Mouse (Mus musculus) megakaryocyte, embryonic 14.5 days (primary cell): ENCODE results near the gene Oma1. TPM values are rescaled to one million over a fixed set of nuclear protein-coding genes. Genes with fewer than 3 reads are reported as not detected.

Source experiments
- H3K27me3 ChIP-seq: replicated peaks from 2 replicates; pipeline ENCODE3; 2012; ENCODE audit warnings: inconsistent platforms
- H3K36me3 ChIP-seq: replicated peaks from 2 replicates; pipeline ENCODE3; 2012; ENCODE audit warnings: low read length, inconsistent platforms, mixed read lengths
- H3K4me1 ChIP-seq: 2 replicates; pipeline ENCODE4 v1.6.1; 2012; ENCODE audit warnings: inconsistent platforms
- H3K4me3 ChIP-seq: replicated peaks from 2 replicates; pipeline ENCODE3; 2012; ENCODE audit warnings: moderate library complexity, mild to moderate bottlenecking, inconsistent platforms
- H3K9me3 ChIP-seq: 2 replicates; pipeline ENCODE4 v1.6.1; 2012; ENCODE audit warnings: inconsistent platforms
- FLI1 ChIP-seq: IDR thresholded peaks from 2 replicates; pipeline ENCODE4 v1.6.1; 2012; ENCODE audit warnings: low read length, inconsistent platforms, mixed read lengths
- GATA1 ChIP-seq: IDR thresholded peaks from 3 replicates; pipeline ENCODE4 v1.6.1; 2012; ENCODE audit warnings: mixed read lengths, low read length, inconsistent platforms, borderline replicate concordance
- polyA plus RNA-seq: library from polyadenylated mRNA; stranded (reverse); fragments of >175 nt; gene quantifications from 2 replicates; pipeline ENCODE4 v1.2.3, GENCODE M21; 2012; ENCODE audit warnings: low replicate concordance; ENCODE audit not compliant: insufficient read depth

The Oma1 gene
- polyA plus RNA-seq, 1 experiment: 0.55 TPM

DNA sequence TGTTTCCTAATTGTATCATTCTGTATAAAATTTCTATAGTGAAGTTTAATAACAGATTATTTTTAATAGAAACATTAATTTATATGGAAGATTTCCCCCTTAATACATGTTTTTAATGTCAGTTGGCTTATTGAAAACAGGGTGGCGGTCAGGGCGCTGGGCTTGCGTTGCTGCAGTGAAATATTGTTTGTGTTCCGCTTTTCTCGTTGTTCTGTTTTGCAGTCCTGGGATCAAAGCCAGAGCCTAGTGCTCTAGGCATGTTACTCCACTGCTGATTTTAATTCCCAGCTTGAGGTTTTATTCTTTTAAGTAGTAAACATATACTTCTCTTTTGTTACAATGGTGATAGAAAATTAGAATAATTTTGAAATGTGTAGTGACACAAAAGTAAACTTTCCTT is 39.3 kb downstream of the Oma1 start:
- no peaks in the 10 kb centered on the region for H3K9me3 ChIP-seq
- peaks cover 23% of the 10 kb centered on the region for H3K36me3 ChIP-seq
- TF ChIP-seq FLI1 (no peak), GATA1 (no peak)
- H3K4me3 ChIP-seq: no peak overlapping the region
- no peaks in the 10 kb centered on the region for H3K27me3 ChIP-seq
- peaks cover 8% of the 10 kb centered on the region; the same call in 1 of the 2 replicates for H3K4me1 ChIP-seq

DNA sequence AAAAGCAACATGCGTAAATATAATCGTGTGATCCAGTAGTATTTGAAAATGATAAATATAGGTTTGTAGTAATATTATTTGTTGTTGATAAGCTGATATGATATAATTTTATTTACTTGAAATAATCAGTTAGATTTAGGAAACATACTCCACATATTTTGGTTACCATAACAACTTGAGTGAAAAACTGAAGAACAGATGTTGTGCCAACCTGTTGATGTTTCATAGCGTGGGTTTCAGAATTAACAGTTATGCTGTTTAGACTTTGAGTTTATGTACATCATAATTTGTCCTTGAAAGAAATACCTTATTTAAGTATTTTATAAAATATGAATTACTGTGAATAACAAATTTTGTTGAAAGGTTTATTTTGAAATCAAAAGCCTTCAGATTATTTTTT is 43.8 kb downstream of the Oma1 start:
- Histone ChIP-seq H3K4me3 (no peak overlapping the region), H3K27me3 (no peaks in the 10 kb centered on the region), H3K4me1 (peaks cover 6% of the 10 kb centered on the region; the same call in 1 of the 2 replicates), H3K36me3 (peaks cover 29% of the 10 kb centered on the region), H3K9me3 (no peaks in the 10 kb centered on the region)
- TF ChIP-seq FLI1: no peak
- no peak for TF ChIP-seq GATA1

DNA sequence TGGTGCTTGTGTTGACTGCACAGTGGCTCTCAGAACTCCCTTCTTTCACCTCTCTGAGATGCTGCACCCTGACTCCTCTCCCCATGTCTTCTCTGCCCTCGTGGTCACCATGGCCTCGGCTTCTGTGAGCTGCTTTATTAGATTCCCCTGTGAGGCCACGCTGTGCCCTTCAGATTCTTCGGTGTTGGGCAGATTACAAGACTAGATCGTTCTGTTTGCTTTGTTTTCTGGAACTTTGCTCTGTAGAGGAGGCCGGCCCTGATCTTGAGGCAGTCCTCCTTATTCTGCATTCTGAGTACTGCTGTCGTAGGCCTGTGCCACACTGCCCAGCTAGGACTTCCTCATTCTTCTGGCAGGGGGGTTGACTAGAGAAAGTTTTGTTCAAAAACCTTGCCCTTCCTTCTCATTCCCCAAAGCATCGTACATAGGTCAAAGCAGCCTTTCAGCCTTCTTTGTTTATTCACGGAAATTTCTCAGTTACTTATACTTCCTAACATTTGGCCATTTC is 45.4 kb downstream of the Oma1 start:
- H3K4me1 ChIP-seq: peaks cover 6% of the 10 kb centered on the region; the same call in 1 of the 2 replicates
- H3K9me3 ChIP-seq: no peaks in the 10 kb centered on the region
- H3K4me3 ChIP-seq: no peak overlapping the region
- no peaks in the 10 kb centered on the region for H3K27me3 ChIP-seq
- peaks cover 25% of the 10 kb centered on the region for H3K36me3 ChIP-seq
- TF ChIP-seq FLI1: no peak
- no peak for TF ChIP-seq GATA1

DNA sequence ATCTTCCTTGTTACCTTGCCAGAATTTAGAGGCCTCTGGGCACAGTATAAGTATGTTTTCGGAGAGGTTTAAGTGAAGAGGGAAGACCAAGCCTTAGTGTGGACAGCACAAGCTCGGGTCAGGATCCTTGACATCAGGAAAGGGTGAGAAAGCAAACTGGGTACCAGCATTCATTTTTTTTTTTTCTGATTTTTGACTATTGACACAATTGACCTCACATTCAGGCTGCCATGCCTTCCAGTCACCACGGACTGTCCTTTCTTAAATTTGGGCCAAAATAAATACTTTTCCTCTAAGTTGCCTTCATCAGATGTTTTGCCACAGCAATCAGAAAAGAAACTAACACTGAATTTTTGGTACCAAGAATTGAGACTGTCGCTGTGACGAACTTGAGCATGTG is 68.6 kb downstream of the Oma1 start:
- no peaks in the 10 kb centered on the region for H3K27me3 ChIP-seq
- H3K9me3 ChIP-seq: peaks cover 20% of the 10 kb centered on the region
- H3K36me3 ChIP-seq: no peaks in the 10 kb centered on the region
- no peak for TF ChIP-seq GATA1
- TF ChIP-seq FLI1: no peak
- H3K4me1 ChIP-seq: no peaks in the 10 kb centered on the region
- no peak overlapping the region for H3K4me3 ChIP-seq

DNA sequence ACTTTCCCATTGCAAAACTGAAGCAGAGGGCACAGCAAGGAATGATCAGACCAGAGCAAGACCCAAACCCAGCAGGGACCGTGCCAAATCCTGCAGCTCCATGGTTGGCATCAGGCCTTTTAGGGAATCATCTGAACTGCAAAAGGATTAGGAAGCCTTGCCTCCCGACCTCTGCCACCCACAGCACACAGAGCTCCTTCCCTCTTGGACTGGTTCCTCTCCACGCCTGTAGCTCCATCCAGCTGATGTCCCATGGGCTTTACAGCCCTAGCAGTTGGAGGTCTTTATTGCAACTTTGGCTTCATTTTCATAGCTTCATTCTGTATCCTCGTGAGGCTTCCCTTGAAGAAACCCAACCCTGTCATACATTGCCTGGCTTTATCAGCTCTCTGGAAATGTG is 71.4 kb downstream of the Oma1 start:
- TF ChIP-seq GATA1 (no peak), FLI1 (no peak)

DNA sequence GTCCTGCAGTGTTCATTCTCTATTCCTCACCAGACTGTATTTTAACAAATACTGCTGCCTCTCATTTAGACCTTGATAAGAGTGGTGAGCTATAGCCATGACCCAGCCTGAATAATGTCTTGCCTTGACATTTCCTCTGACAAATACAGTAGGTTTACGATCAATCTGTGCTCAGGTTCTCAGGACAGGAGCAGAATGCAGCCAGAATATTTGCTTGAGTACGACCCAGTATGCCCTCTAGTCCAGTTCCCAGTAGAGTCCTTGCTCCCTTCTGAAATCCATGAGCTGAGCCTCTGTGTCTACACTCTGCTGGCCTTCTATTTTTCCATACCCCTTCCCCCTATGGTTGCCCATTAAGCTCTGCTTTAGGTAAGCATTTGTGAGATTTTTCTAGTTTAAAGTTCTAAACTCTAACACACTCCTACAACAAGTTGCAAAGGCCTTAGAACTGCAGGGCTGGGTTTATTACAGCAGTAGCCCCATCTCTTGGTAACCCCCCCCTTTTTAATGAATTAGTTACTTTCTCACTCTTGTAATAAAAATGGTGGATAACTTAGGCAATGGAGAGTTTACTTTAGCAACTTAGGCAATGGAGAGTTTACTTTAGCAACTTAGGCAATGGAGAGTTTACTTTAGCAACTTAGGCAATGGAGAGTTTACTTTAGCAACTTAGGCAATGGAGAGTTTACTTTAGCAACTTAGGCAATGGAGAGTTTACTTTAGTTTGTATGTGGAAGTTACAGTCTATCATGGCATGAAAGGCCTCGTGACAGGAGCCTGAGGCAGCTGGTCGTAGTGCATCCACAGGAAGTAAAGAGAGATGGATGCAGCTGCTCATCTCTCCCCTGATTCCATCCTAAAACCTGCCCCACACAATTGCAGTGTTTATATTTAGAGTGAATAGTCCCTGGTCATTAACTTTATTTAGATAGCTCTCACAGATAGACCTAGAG is 72.5 kb downstream of the Oma1 start:
- peaks cover 34% of the 10 kb centered on the region for H3K9me3 ChIP-seq
- H3K27me3 ChIP-seq: no peaks in the 10 kb centered on the region
- H3K4me3 ChIP-seq: no peak overlapping the region
- no peaks in the 10 kb centered on the region for H3K4me1 ChIP-seq
- H3K36me3 ChIP-seq: no peaks in the 10 kb centered on the region
- TF ChIP-seq FLI1 (no peak), GATA1 (no peak)

More for the DNA sequence above, 71.4 kb downstream of the Oma1 start:
- no peaks in the 10 kb centered on the region for H3K27me3 ChIP-seq
- H3K4me3 ChIP-seq: no peak overlapping the region
- no peaks in the 10 kb centered on the region for H3K36me3 ChIP-seq
- H3K4me1 ChIP-seq: no peaks in the 10 kb centered on the region
- peaks cover 30% of the 10 kb centered on the region for H3K9me3 ChIP-seq

DNA sequence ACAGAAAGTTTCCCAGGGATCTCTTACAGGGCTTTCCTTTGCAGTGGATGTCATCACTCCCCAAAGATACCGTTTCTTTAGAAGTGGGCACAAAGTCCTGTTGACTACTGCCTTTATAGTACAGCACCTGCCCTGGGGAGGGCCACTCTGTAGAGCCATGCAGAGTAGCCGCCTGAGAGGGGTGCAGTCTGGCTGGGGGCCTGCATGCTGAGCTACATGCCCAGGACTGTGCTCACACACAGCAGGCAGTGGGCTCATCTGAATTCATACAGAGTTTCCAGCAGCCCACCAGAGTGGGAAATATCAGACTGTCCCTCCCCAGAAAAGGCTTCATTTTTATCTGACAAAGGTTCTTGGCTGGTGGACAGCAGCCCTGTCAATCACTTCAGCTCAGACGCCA is 73.7 kb downstream of the Oma1 start:
- H3K4me1 ChIP-seq: no peaks in the 10 kb centered on the region
- no peaks in the 10 kb centered on the region for H3K27me3 ChIP-seq
- H3K9me3 ChIP-seq: peaks cover 33% of the 10 kb centered on the region
- no peaks in the 10 kb centered on the region for H3K36me3 ChIP-seq
- H3K4me3 ChIP-seq: no peak overlapping the region
- TF ChIP-seq GATA1 (no peak), FLI1 (no peak)

DNA sequence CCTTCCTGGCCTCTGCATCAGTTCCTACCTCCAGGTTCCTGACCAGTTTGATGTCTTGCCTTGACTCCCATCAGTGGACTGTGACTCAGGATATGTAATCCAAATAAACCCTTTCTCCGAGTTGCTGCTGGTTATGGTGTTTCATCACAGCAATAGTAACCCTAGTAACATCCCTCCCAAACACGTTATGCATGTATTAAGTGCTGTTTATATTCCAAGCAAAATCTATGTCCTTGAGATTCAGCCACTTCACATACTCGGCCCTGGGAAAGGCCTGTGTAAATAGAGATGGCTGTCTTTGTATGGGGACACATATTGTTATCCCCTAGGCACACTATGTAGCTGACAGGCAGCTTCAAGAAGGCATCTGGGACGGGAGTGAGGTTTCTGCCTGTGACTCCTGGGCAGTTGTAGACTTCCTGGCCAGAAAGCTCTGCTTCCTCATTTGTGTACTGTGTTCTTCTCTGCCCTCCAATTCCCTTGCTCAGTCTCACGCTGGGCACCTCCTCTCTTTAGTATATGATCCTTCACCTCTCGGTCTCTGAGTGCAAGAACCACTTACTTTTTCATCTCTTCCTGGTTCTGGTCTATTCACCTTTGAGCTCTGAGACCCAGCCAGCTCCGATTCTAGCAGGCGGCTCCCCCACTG is 75.0 kb downstream of the Oma1 start:
- no peak for TF ChIP-seq GATA1
- TF ChIP-seq FLI1: no peak
- no peaks in the 10 kb centered on the region for H3K4me1 ChIP-seq
- no peaks in the 10 kb centered on the region for H3K27me3 ChIP-seq
- H3K36me3 ChIP-seq: no peaks in the 10 kb centered on the region
- H3K4me3 ChIP-seq: no peak overlapping the region
- H3K9me3 ChIP-seq: peaks cover 26% of the 10 kb centered on the region

DNA sequence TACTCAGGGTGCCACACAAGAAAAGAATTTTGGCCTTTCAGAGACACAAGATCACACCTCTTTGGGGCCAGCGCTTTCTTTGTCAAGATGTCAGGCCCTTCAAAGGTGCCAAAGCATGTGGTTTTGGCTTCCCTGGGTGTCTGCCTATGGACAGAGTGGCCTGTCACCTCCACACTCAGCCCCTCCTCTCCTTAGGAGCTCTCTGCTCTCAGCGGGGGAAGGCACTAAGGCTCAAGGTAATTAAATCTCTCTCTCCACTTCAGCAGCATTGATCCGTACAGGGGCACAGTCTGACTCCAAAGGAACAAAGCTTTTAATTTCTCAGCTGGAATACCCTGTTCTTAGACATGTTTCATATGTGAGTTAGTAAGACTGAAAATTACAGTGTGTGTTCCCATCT is 76.0 kb downstream of the Oma1 start:
- no peaks in the 10 kb centered on the region for H3K27me3 ChIP-seq
- TF ChIP-seq FLI1 (no peak), GATA1 (no peak)
- H3K4me3 ChIP-seq: no peak overlapping the region
- H3K9me3 ChIP-seq: peaks cover 22% of the 10 kb centered on the region
- H3K36me3 ChIP-seq: no peaks in the 10 kb centered on the region
- H3K4me1 ChIP-seq: no peaks in the 10 kb centered on the region

DNA sequence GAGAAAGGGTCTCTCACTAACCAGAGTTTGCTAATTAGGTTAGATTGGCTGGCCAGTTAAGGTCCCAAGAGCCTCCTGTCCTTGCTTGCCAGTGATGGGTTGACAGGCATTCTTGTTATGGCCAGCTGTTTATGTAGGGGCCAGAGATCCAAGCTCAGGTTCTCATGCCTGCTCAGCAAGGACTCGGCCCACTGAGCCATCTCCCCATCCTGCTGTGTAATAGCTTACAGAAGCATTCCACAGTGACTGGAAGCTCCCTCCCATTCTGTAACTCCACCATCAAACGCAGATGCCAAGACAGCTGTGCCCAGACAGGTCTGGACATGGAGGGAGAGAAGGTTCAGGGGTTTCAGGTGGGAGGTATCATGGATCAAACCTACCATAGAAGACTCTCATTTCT is 76.9 kb downstream of the Oma1 start:
- Histone ChIP-seq H3K36me3 (no peaks in the 10 kb centered on the region), H3K9me3 (peaks cover 20% of the 10 kb centered on the region), H3K4me1 (no peaks in the 10 kb centered on the region), H3K27me3 (no peaks in the 10 kb centered on the region), H3K4me3 (no peak overlapping the region)
- TF ChIP-seq GATA1 (no peak), FLI1 (no peak)
